Mouse (Mus musculus) stomach, embryonic 16.5 days (tissue): ENCODE data around the gene Extl1. TPM values are rescaled to one million over a fixed set of nuclear protein-coding genes. Genes with fewer than 3 reads are reported as not detected.

Experiments
- ATAC-seq: fragments of 200-750 bp; cut with Nextera tagmentation; 2 replicates; pipeline ENCODE4 v1.8.0; 2017; ENCODE audit warnings: moderate number of reproducible peaks, moderate TSS enrichment; ENCODE audit not compliant: insufficient read depth, low FRiP score
- H3K27ac ChIP-seq: fragments of 300-500 bp; sonication (generic); 2 replicates; pipeline ENCODE4 v1.5.1; 2014; ENCODE audit warnings: low read length
- H3K27me3 ChIP-seq: fragments of 300-500 bp; sonication (generic); 2 replicates; pipeline ENCODE4 v1.6.1; 2014; ENCODE audit warnings: low read length, control low read depth, mixed read lengths; ENCODE audit not compliant: control insufficient read depth, insufficient read depth
- H3K36me3 ChIP-seq: fragments of 300-500 bp; sonication (generic); 2 replicates; pipeline ENCODE4 v1.6.1; 2014; ENCODE audit warnings: low read length; ENCODE audit not compliant: control insufficient read depth, insufficient read depth
- H3K4me1 ChIP-seq: fragments of 300-500 bp; sonication (generic); 2 replicates; pipeline ENCODE4 v1.6.1; 2014; ENCODE audit warnings: low read length, control low read depth, mixed read lengths; ENCODE audit not compliant: control insufficient read depth, insufficient read depth
- H3K4me2 ChIP-seq: fragments of 300-500 bp; sonication (generic); 2 replicates; pipeline ENCODE4 v1.6.1; 2014; ENCODE audit warnings: low read depth, low read length, mixed read lengths
- H3K4me3 ChIP-seq: fragments of 300-500 bp; sonication (generic); replicated peaks from 2 replicates; pipeline ENCODE4 v1.5.1; 2014; ENCODE audit warnings: mild to moderate bottlenecking, low read length
- H3K9ac ChIP-seq: fragments of 300-500 bp; sonication (generic); 2 replicates; pipeline ENCODE4 v1.6.1; 2014; ENCODE audit warnings: low read length
- H3K9me3 ChIP-seq: fragments of 300-500 bp; sonication (generic); replicated peaks from 2 replicates; pipeline ENCODE4 v1.6.1; 2016; ENCODE audit warnings: low read length, control low read depth; ENCODE audit not compliant: control insufficient read depth
- WGBS: fragments of 180-500 bp; shearing (Covaris S2); extraction: QIAGEN DNeasy Blood & Tissue Kit; methylation state at CpG from one replicate; pipeline ENCODE4 v1.1.7; 2014; 5-methylcytosine and 5-hydroxymethylcytosine counted together
- polyA plus RNA-seq: library from polyadenylated mRNA; unstranded; fragments of >200 nt; fragmentation: Nextera tagmentation; extraction: Ambion mirVana; gene quantifications from 2 replicates; pipeline ENCODE4 v1.2.1, GENCODE M21; 2015

Gene Extl1
- polyA plus RNA-seq, 1 experiment from 2014 or later: 1.7 TPM

DNA sequence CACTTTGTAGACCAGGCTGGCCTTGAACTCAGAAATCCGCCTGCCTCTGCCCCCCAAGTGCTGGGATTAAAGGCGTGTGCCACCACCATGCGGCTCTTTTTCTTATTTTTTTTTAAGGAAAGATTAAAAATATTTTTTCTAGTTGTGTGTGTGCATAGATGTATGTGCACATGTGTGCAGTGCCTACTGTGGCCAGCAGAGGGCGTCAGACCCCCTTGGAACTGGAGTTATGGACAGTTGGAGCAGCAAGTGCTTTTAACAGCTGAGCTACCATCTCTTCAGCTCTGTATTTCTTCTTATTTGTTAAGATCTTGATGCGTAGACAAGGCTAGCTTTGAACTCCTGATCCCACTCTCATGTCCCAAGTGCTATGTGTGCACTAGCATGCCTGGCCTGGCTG, 25.6 kb upstream of the Extl1 start:
- H3K9me3 ChIP-seq: no peaks in the 10 kb centered on the region
- no peak for ATAC-seq
- H3K4me1 ChIP-seq: no peaks in the 10 kb centered on the region
- no peaks in the 10 kb centered on the region for H3K27me3 ChIP-seq
- WGBS: 77% methylated on average over 5 of the region's 5 CpGs
- H3K4me2 ChIP-seq: no peak overlapping the region
- H3K27ac ChIP-seq: no peak overlapping the region
- no peak overlapping the region for H3K4me3 ChIP-seq
- no peak overlapping the region for H3K9ac ChIP-seq
- H3K36me3 ChIP-seq: peaks cover 7% of the 10 kb centered on the region

- Histone ChIP-seq H3K27ac (no peak overlapping the region), H3K9ac (no peak overlapping the region), H3K4me1 (peaks cover 24% of the 10 kb centered on the region), H3K27me3 (no peaks in the 10 kb centered on the region), H3K4me2 (no peak overlapping the region), H3K4me3 (no peak overlapping the region), H3K36me3 (peaks cover 4% of the 10 kb centered on the region; the same call in 1 of the 2 replicates), H3K9me3 (no peaks in the 10 kb centered on the region)
- WGBS: 58% methylated on average over 7 of the region's 7 CpGs
- no peak for ATAC-seq
Measured at GRCm38 (mm10) chr4:134403721-134404120, 20.1 kb upstream of the Extl1 start.

DNA sequence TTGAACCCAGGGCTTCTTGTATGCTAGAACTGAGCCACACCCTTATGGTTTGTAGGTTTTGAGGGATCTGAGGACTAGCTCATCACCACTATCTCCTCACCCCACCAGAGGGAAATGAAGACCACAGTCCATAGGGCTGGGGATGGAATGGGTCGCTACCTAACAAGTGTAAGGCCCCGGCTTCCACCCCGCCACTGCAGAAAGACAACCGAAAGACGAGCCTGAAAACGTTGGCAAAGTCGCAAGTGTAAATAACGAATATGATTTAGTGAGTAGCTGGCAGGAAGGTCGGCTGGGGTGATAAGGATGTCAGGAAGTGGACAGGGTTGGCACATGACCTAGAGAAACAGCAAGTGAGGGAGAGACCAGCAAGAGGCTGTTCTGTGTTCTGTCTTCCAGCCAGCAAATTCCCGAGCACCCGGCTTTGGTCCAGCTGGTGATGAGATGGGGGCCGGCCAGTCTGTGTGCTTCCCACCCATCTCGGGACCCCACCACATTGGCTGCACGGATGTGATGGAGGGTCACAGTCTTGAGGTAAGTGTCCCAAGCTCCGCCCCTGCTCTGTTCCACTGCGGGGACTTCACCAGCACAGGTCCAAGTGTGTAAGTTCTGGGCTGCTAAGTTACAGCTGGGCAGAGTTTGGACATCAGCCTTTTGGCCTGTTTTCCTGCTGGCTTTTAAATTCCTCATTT, 19.1 kb upstream of the Extl1 start:
- Histone ChIP-seq H3K27ac (peak overlapping the region; percentile 53), H3K4me2 (no peak overlapping the region), H3K27me3 (no peaks in the 10 kb centered on the region), H3K4me1 (peaks cover 24% of the 10 kb centered on the region), H3K9me3 (no peaks in the 10 kb centered on the region), H3K9ac (0 out of 2 replicates have a peak overlapping the region, but pooled peaks have one; percentile 2), H3K4me3 (no peak overlapping the region), H3K36me3 (peaks cover 4% of the 10 kb centered on the region; the same call in 1 of the 2 replicates)
- 51% methylated on average over 16 of the region's 16 CpGs for WGBS
- peak; percentile 15; the same call in 1 of the 2 replicates for ATAC-seq

- Histone ChIP-seq H3K9ac (peak overlapping the region; percentile 33; the same call in 1 of the 2 replicates), H3K27ac (peak overlapping the region; percentile 53), H3K27me3 (no peaks in the 10 kb centered on the region), H3K9me3 (no peaks in the 10 kb centered on the region), H3K36me3 (peaks cover 4% of the 10 kb centered on the region; the same call in 1 of the 2 replicates), H3K4me2 (peak overlapping the region; percentile 82), H3K4me1 (peaks cover 29% of the 10 kb centered on the region), H3K4me3 (no peak overlapping the region; the same call in 1 of the 2 replicates)
- 50% methylated on average over 16 of the region's 16 CpGs for WGBS
- 0 out of 2 replicates have a peak, but pooled peaks have one; percentile 18 for ATAC-seq
Measured at GRCm38 (mm10) chr4:134401856-134402570, 18.4 kb upstream of the Extl1 start.

DNA sequence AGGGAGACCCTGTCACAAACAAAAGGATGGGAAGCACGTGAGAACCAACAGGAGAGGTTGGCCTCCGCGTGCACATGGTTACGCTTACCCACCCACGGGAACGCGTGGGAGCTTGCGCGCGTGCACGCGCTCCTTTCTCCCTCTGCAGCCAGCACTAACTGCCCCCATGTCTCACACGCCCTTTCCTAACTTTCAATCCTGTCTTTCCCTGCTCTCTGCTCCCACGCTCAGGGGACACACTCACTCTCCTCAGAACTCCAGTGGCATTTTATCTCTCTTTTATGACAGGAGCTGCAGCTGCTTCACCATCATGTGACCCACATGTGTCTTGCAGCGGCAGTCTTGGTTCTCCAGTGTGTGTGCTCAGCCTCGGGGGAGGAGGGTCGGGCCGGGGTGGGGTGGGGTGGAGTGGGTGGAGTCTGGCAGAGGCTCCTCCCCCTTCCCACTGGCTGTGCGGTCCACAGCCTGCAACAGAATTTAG, 17.6 kb upstream of the Extl1 start:
- peak overlapping the region; percentile 68 for H3K9ac ChIP-seq
- H3K36me3 ChIP-seq: peaks cover 4% of the 10 kb centered on the region; the same call in 1 of the 2 replicates
- peak overlapping the region; percentile 46 for H3K4me3 ChIP-seq
- H3K27me3 ChIP-seq: no peaks in the 10 kb centered on the region
- peak; percentile 74 for ATAC-seq
- peak overlapping the region; percentile 82 for H3K4me2 ChIP-seq
- 5% methylated on average over 19 of the region's 19 CpGs for WGBS
- peak overlapping the region; percentile 53 for H3K27ac ChIP-seq
- peaks cover 30% of the 10 kb centered on the region for H3K4me1 ChIP-seq
- H3K9me3 ChIP-seq: no peaks in the 10 kb centered on the region

DNA sequence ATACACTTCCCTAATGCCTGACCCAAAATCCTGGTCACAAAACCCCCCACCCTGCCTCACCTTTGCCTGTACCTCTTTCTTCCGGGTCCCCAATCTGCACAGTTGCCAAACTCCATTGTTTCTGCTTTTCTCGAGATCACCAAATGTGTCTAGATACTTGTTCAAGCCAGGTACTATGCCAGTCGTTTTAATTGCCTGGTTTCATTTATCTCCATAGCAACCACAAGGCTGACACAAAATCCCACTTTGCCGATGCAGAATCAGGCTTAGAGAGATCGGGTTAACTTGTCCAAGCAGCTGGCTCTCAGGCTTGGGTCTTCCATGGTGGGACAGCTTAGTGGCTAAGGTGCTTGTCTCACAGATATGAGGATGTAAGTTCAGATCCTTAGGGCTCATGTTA, 16.6 kb upstream of the Extl1 start:
- Histone ChIP-seq H3K27me3 (no peaks in the 10 kb centered on the region), H3K4me2 (no peak overlapping the region)
- no peak for ATAC-seq

DNA sequence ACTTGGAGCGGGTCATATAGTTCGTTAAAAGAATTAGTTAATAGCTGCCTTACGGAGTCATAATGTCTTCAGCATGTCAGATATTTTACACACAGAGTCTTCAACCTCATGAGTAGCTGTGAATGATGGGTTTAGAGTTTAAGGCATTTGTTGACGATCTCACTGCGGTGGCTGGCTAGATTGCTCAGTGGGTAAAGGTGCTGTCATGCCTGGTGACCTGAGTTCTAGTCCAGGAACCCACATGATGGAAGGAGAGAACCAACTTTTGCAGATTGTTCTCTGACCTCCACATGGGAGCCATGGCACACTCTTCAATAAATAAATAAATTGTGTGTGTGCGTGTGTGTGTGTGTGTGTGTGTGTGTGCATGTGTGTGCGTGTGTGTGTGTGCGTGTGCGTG, 14.1 kb upstream of the Extl1 start:
- ATAC-seq: no peak
- H3K36me3 ChIP-seq: no peaks in the 10 kb centered on the region
- peaks cover 25% of the 10 kb centered on the region for H3K4me1 ChIP-seq
- H3K9me3 ChIP-seq: no peaks in the 10 kb centered on the region
- 0 out of 2 replicates have a peak overlapping the region, but pooled peaks have one; percentile 43 for H3K9ac ChIP-seq
- H3K4me3 ChIP-seq: peak overlapping the region; percentile 72; the same call in 1 of the 2 replicates
- peak overlapping the region; percentile 96; the same call in 1 of the 2 replicates for H3K4me2 ChIP-seq
- peak overlapping the region; percentile 96 for H3K27ac ChIP-seq
- WGBS: 84% methylated on average over 9 of the region's 9 CpGs
- H3K27me3 ChIP-seq: no peaks in the 10 kb centered on the region

More for the DNA sequence above, 16.6 kb upstream of the Extl1 start:
- Histone ChIP-seq H3K9ac (no peak overlapping the region), H3K9me3 (no peaks in the 10 kb centered on the region), H3K4me3 (no peak overlapping the region), H3K27ac (no peak overlapping the region), H3K36me3 (no peaks in the 10 kb centered on the region), H3K4me1 (peaks cover 30% of the 10 kb centered on the region)
- WGBS: 27% methylated on average over 5 of the region's 5 CpGs

GRCm38 (mm10) chr4:134397121-134397520, 13.5 kb upstream of the Extl1 start:
- Histone ChIP-seq H3K27me3 (no peaks in the 10 kb centered on the region), H3K4me1 (peaks cover 19% of the 10 kb centered on the region), H3K36me3 (no peaks in the 10 kb centered on the region), H3K9ac (peak overlapping the region; percentile 85), H3K9me3 (no peaks in the 10 kb centered on the region), H3K27ac (peak overlapping the region; percentile 96), H3K4me2 (peak overlapping the region; percentile 96), H3K4me3 (peak overlapping the region; percentile 72)
- WGBS: 21% methylated on average over 7 of the region's 7 CpGs
- ATAC-seq: peak; percentile 30; the same call in 1 of the 2 replicates
